Mouse (Mus musculus) B cell, adult 62 days (primary cell): ENCODE measurements around the gene Pspn. TPM values are rescaled to one million over a fixed set of nuclear protein-coding genes. Genes with fewer than 3 reads are reported as not detected.

ENCODE experiments used
- total RNA-seq: library from RNA; stranded (reverse); gene quantifications from 4 replicates; pipeline ENCODE4 v1.2.4, GENCODE M21; 2023

Pspn gene
- total RNA-seq, result not detected in 4 replicates

GRCm38 (mm10) chr17:56999968-57000609 lies at the start of gene Pspn:
Gene Pspn (minus strand): TSS chr17:57000018.

GRCm38 (mm10) chr17:57041554-57041953 lies 41.7 kb upstream of the Pspn start, which contains the start of gene Slc25a41:
Gene Slc25a41 (minus strand): TSS chr17:57041654.

GRCm38 (mm10) chr17:57030931-57031660 lies 31.3 kb upstream of the Pspn start, which contains the start of gene Khsrp:
Gene Khsrp (minus strand): TSS chr17:57031522.

GRCm38 (mm10) chr17:57011236-57012141 lies 11.7 kb upstream of the Pspn start, which contains the start of the genes Gtf2f1 and Gm17949:
Gene Gtf2f1 (minus strand): TSS chr17:57011288.
Gene Gm17949 (plus strand): TSS chr17:57011469.

GRCm38 (mm10) chr17:56997029-56997667 lies 2.7 kb downstream of the Pspn start, which contains the start of gene Alkbh7:
Gene Alkbh7 (plus strand): TSS chr17:56997339.

GRCm38 (mm10) chr17:56990115-56990746 lies 9.6 kb downstream of the Pspn start, which contains the start of gene Clpp:
Gene Clpp (plus strand): TSS chr17:56990305.

GRCm38 (mm10) chr17:56982013-56982412 lies 17.8 kb downstream of the Pspn start, which contains the start of gene Acer1:
Gene Acer1 (minus strand): TSS chr17:56982126.

Other genes with a start within 250 kb of the Pspn start
- not detected in 4 replicates for gene Nrtn, start 242.5 kb downstream of the Pspn start, total RNA-seq
- gene Dus3l, start 235.3 kb downstream of the Pspn start, total RNA-seq, result 73.7 to 85.2 TPM (median 78.0 TPM) in 4 replicates
- 1.0 to 1.9 TPM (median 1.1 TPM) in 4 replicates for gene Prr22, start 229.8 kb downstream of the Pspn start, total RNA-seq
- 10.1 to 14.5 TPM (median 11.7 TPM) in 4 replicates for gene Rfx2, start 169.0 kb downstream of the Pspn start, total RNA-seq
- gene Acsbg2, start 125.6 kb downstream of the Pspn start, total RNA-seq, result not detected in 4 replicates
- gene 1700061G19Rik, start 124.5 kb downstream of the Pspn start, total RNA-seq, result 0.20 TPM in 1 of 4 replicates, not detected in the others
- gene Mllt1, start 64.6 kb downstream of the Pspn start, total RNA-seq, result 35.6 to 40.7 TPM (median 38.2 TPM) in 4 replicates
- not detected in 4 replicates for gene Acer1, start 17.9 kb downstream of the Pspn start, total RNA-seq
- 24.2 to 35.2 TPM (median 28.4 TPM) in 4 replicates for gene Clpp, start 9.7 kb downstream of the Pspn start, total RNA-seq
- gene Alkbh7, start 2.7 kb downstream of the Pspn start, total RNA-seq, result 10.0 to 14.6 TPM (median 12.5 TPM) in 4 replicates
- gene Gtf2f1, start 11.3 kb upstream of the Pspn start, total RNA-seq, result 59.8 to 65.3 TPM (median 63.7 TPM) in 4 replicates
- not detected in 4 replicates for gene Gm17949, start 11.5 kb upstream of the Pspn start, total RNA-seq
- 127 to 131 TPM (median 130 TPM) in 4 replicates for gene Khsrp, start 31.5 kb upstream of the Pspn start, total RNA-seq
- not detected in 4 replicates for gene Slc25a41, start 41.6 kb upstream of the Pspn start, total RNA-seq
- gene Crb3, start 59.1 kb upstream of the Pspn start, total RNA-seq, result 16.9 to 20.3 TPM (median 18.6 TPM) in 4 replicates
- 16.8 to 22.0 TPM (median 18.4 TPM) in 4 replicates for gene Slc25a23, start 59.8 kb upstream of the Pspn start, total RNA-seq
- gene Dennd1c, start 78.5 kb upstream of the Pspn start, total RNA-seq, result 137 to 170 TPM (median 149 TPM) in 4 replicates
- gene Tubb4a, start 87.8 kb upstream of the Pspn start, total RNA-seq, result 0.41 to 0.43 TPM (median 0.43 TPM) in 3 of 4 replicates, not detected in the other
- 0.45 to 1.2 TPM (median 0.78 TPM) in 3 of 4 replicates, not detected in the other for gene Tnfsf9, start 105.3 kb upstream of the Pspn start, total RNA-seq
- not detected in 4 replicates for gene Cd70, start 149.8 kb upstream of the Pspn start, total RNA-seq
- 0.30 TPM in 1 of 4 replicates, not detected in the others for gene Tnfsf14, start 194.2 kb upstream of the Pspn start, total RNA-seq
- 2.3 to 6.1 TPM (median 2.8 TPM) in 4 replicates for gene C3, start 228.1 kb upstream of the Pspn start, total RNA-seq
- gene Gpr108, start 248.4 kb upstream of the Pspn start, total RNA-seq, result 53.3 to 60.2 TPM (median 54.8 TPM) in 4 replicates
- gene Trip10, start 249.4 kb upstream of the Pspn start, total RNA-seq, result 8.7 to 17.0 TPM (median 13.2 TPM) in 4 replicates